Mouse (Mus musculus) E14TG2a.4 (cell line): ENCODE data around the gene Myh11.

Experiments
- CTCF ChIP-seq: conservative IDR thresholded peaks from 2 replicates; pipeline ENCODE4 v1.5.1; 2014; ENCODE audit warnings: low read length
- NANOG ChIP-seq: IDR thresholded peaks from 2 replicates; pipeline ENCODE4 v1.6.1; 2014; ENCODE audit warnings: borderline replicate concordance, low read length, mixed read lengths
- POU5F1 ChIP-seq: IDR thresholded peaks from 2 replicates; pipeline ENCODE4 v1.6.1; 2014; ENCODE audit warnings: low read length, borderline replicate concordance

GRCm38 (mm10) chr16:14158936-14159745, 132.0 kb downstream of the Myh11 start:
- TF ChIP-seq CTCF, result no peak
- no peak for TF ChIP-seq NANOG
- no peak for TF ChIP-seq POU5F1
